7 mouse cellular contexts compared by ENCODE assay signal in genomic region chr19:21563789-21564460, GRCm38 (mm10).
A peak's percentile ranks its signal among the peaks of the same experiment; 100 is the strongest.
DNase-seq lines count a peak whose midpoint lies in the region; ATAC-seq and TF ChIP-seq lines count a peak whose summit lies in the region.

No protein-coding gene starts in this region.

- H3K36me3 ChIP-seq in midbrain, embryonic 13.5 days: no peaks in the 10 kb centered on the region

- no peak overlapping the region for H3K4me3 ChIP-seq in gastrocnemius, adult 2 months
- no peak overlapping the region for H3K4me3 ChIP-seq in midbrain, embryonic 13.5 days (replicated peaks)

- intact Hi-C loops in gastrocnemius, adult 2 months (cut with DNase I): loop anchor here (1.0 to 5.0 kb wide), 4 partner anchors 191 to 765 kb away; no protein-coding TSS in a partner anchor

- DNase-seq in cerebellum, postnatal 4 days (ENCODE audit: low spot score in 2 of 2): peak; percentile 66 to 83
- DNase-seq in gastrocnemius, adult 2 months: peak; percentile 80
- peak; percentile 55 to 82 for DNase-seq in left cerebral cortex, adult 8-10 months (ENCODE audit: low spot score in 2 of 2)
- peak; percentile 50 for DNase-seq in skeletal muscle tissue, adult 2 months (ENCODE audit: low read depth, low spot score)

- H3K9ac ChIP-seq in midbrain, embryonic 13.5 days (replicated peaks): no peak overlapping the region

- H3K27ac ChIP-seq in gastrocnemius, adult 2 months: no peak overlapping the region
- no peak overlapping the region for H3K27ac ChIP-seq in midbrain, embryonic 13.5 days

- peak; percentile 96; the same call in 1 of the 2 replicates for TF ChIP-seq CTCF in gastrocnemius, adult 2 months (IDR thresholded peaks at IDR 0.05)

- 26% methylated on average over 11 of the region's 11 CpGs for WGBS in midbrain, embryonic 13.5 days

- no peak overlapping the region for H3K4me2 ChIP-seq in midbrain, embryonic 13.5 days (replicated peaks)

- no peaks in the 10 kb centered on the region for H3K27me3 ChIP-seq in midbrain, embryonic 13.5 days

- ATAC-seq in activated CD4-positive, CD25-positive, alpha-beta regulatory T cell, adult 4 months: peak; percentile 85
- peak; percentile 92 for ATAC-seq in inflammation-experienced regulatory T-cells, adult 6 months
- peak; percentile 88 for ATAC-seq in midbrain, embryonic 13.5 days

- H3K9me3 ChIP-seq in midbrain, embryonic 13.5 days: no peaks in the 10 kb centered on the region

- peaks cover 11% of the 10 kb centered on the region for H3K4me1 ChIP-seq in midbrain, embryonic 13.5 days (replicated peaks)
